Mouse (Mus musculus) hindbrain, embryonic 12.5 days (tissue): ENCODE measurements around the gene Pde9a. TPM values are rescaled to one million over a fixed set of nuclear protein-coding genes. Genes with fewer than 3 reads are reported as not detected.

Source experiments
- ATAC-seq: fragments of 200-750 bp; cut with Nextera tagmentation; 2 replicates; pipeline ENCODE4 v1.8.0; 2017; ENCODE audit warnings: moderate TSS enrichment; ENCODE audit not compliant: low FRiP score
- H3K27ac ChIP-seq: fragments of 300-500 bp; sonication (generic); 2 replicates; pipeline ENCODE4 v1.5.1; 2016; ENCODE audit warnings: mild to moderate bottlenecking
- H3K27me3 ChIP-seq: fragments of 300-500 bp; sonication (generic); 2 replicates; pipeline ENCODE4 v1.6.1; 2016; ENCODE audit warnings: mild to moderate bottlenecking
- H3K36me3 ChIP-seq: fragments of 300-500 bp; sonication (generic); 2 replicates; pipeline ENCODE4 v1.6.1; 2016; ENCODE audit warnings: mild to moderate bottlenecking
- H3K4me1 ChIP-seq: fragments of 300-500 bp; sonication (generic); 2 replicates; pipeline ENCODE4 v1.6.1; 2016
- H3K4me2 ChIP-seq: fragments of 300-500 bp; sonication (generic); replicated peaks from 2 replicates; pipeline ENCODE4 v1.6.1; 2016; ENCODE audit warnings: mild to moderate bottlenecking
- H3K4me3 ChIP-seq: fragments of 300-500 bp; sonication (generic); 2 replicates; pipeline ENCODE4 v1.5.1; 2016; ENCODE audit warnings: mild to moderate bottlenecking
- H3K9ac ChIP-seq: fragments of 300-500 bp; sonication (generic); 2 replicates; pipeline ENCODE4 v1.6.1; 2016; ENCODE audit warnings: mild to moderate bottlenecking, moderate library complexity
- H3K9me3 ChIP-seq: fragments of 300-500 bp; sonication (generic); replicated peaks from 2 replicates; pipeline ENCODE4 v1.6.1; 2016; ENCODE audit warnings: mild to moderate bottlenecking
- WGBS: fragments of 180-500 bp; shearing (Covaris S2); methylation state at CpG from one replicate; pipeline ENCODE4 v1.1.7; 2016; 5-methylcytosine and 5-hydroxymethylcytosine counted together
- polyA plus RNA-seq: library from polyadenylated mRNA; unstranded; fragments of >200 nt; fragmentation: Nextera tagmentation; extraction: Ambion mirVana; gene quantifications from 2 replicates; pipeline ENCODE4 v1.2.1, GENCODE M21; 2016

The Pde9a gene
- polyA plus RNA-seq, 1 experiment from 2014 or later: 30.4 TPM

DNA sequence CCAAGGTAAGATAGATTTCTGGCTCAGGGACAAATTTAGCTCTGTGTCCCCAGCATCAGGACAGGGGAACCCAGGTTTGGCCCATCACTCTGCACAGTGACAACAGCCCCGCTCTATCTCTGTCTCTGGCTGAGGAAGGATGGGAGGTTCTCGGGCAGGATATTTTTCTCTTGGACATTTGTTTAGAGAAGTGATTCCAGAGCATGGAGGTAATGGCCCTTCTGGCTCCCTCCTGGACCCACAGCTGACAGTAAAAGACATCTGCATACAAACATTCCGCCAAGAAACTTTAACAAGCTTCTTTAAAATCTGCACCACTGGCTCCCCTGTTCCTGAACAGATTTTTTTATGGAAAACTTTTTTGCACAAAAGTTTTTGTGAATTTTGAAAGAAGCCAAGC is 67.5 kb downstream of the Pde9a start:
- no peak for ATAC-seq
- Histone ChIP-seq H3K4me3 (no peak overlapping the region), H3K36me3 (peaks cover 27% of the 10 kb centered on the region), H3K9me3 (no peaks in the 10 kb centered on the region), H3K27me3 (no peaks in the 10 kb centered on the region), H3K4me1 (peaks cover 19% of the 10 kb centered on the region), H3K27ac (no peak overlapping the region), H3K9ac (no peak overlapping the region), H3K4me2 (no peak overlapping the region)
- WGBS: 81% methylated on average over 3 of the region's 3 CpGs

DNA sequence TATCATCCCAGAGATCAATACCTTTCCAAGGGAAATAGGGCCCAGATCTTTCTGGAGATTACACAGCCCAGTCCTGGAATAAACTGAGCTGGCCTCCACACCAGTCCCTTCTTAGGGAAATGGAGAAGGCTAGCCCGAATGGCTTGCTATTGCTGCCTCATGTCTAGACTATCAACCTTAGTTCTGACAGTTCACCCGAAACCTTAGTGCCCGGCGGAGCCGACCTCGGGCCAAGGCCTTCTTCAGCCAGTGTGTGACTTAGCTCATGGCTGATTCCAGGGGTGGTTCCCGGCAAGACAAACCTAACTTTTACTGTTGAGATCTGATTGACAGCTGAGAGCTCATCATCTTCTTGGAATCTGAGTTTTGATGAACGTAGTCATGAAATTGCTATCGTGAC is 68.0 kb downstream of the Pde9a start:
- Histone ChIP-seq H3K36me3 (peaks cover 28% of the 10 kb centered on the region), H3K4me3 (no peak overlapping the region)
- WGBS: 92% methylated on average over 9 of the region's 9 CpGs

DNA sequence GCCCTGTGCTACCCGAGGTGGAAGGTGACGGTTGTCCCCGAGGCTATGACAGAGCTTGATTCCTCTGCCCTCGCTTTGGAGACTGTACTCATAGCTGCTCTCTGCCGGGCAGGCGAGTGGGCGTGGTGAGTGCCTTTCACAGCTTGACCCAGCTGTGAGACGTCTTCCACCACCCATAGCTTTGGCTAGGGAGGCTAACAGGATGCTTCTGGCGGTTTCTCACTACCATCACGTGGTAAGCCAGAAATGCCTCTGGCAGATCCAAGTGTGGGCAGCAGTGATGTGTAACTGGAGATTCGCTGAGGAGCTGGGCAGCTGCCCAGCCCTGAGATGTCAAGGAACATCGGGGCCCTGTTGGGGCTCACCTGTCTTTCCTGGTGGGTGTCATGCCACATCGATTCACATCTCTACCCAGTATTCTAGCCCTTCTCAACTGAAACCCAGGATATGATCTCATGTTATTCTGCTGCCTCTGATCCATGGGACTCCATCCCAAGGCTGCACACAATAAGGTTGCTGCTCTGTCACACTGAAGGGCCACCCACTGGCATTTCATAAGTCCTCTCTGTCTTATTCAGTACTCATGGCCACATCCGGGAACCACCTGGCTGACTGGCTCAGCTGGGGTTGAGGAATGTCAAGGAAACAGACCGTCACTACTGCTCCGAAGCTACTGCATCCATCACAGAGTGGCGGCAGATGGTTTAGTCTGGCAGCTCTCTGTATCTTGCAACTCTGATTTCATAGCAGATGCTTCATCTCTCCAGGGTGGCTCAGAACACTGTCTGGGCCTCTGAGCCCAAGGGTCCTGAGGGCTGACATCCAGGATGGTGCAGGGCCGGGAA is 70.9 kb downstream of the Pde9a start:
- H3K4me1 ChIP-seq: peaks cover 2% of the 10 kb centered on the region; the same call in 1 of the 2 replicates
- no peaks in the 10 kb centered on the region for H3K9me3 ChIP-seq
- no peak overlapping the region for H3K27ac ChIP-seq
- peaks cover 45% of the 10 kb centered on the region for H3K36me3 ChIP-seq
- WGBS: 67% methylated on average over 18 of the region's 18 CpGs
- H3K9ac ChIP-seq: no peak overlapping the region
- H3K27me3 ChIP-seq: no peaks in the 10 kb centered on the region
- H3K4me2 ChIP-seq: no peak overlapping the region
- H3K4me3 ChIP-seq: no peak overlapping the region
- no peak for ATAC-seq

More for the DNA sequence above, 68.0 kb downstream of the Pde9a start:
- Histone ChIP-seq H3K27me3 (no peaks in the 10 kb centered on the region), H3K27ac (no peak overlapping the region), H3K9ac (no peak overlapping the region), H3K9me3 (no peaks in the 10 kb centered on the region), H3K4me2 (no peak overlapping the region), H3K4me1 (peaks cover 19% of the 10 kb centered on the region)
- ATAC-seq: no peak

DNA sequence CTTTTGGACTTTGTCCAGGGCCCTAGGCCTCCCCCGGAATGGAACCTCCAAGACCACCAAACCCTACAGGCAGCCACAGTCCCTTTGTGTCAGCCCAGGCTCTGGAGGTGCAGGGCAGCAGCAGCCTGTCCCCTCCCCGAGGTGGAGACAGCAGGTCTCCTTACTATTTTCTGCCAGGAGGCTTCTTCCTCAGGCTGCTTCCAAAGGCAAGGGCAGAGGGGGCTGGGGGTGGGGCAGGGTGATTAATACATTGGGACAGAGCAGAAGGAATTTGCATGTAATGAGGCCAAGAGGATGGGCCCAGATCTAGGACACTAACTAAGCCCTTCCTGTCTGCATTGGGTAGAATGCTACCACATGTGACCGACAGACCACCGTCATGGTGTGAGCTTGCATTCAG is 74.4 kb downstream of the Pde9a start:
- no peak overlapping the region for H3K4me3 ChIP-seq
- H3K9ac ChIP-seq: no peak overlapping the region
- H3K4me1 ChIP-seq: peaks cover 2% of the 10 kb centered on the region; the same call in 1 of the 2 replicates
- H3K4me2 ChIP-seq: no peak overlapping the region
- peaks cover 63% of the 10 kb centered on the region for H3K36me3 ChIP-seq
- no peak overlapping the region for H3K27ac ChIP-seq
- no peaks in the 10 kb centered on the region for H3K9me3 ChIP-seq
- WGBS: 74% methylated on average over 4 of the region's 4 CpGs
- ATAC-seq: no peak
- H3K27me3 ChIP-seq: no peaks in the 10 kb centered on the region

DNA sequence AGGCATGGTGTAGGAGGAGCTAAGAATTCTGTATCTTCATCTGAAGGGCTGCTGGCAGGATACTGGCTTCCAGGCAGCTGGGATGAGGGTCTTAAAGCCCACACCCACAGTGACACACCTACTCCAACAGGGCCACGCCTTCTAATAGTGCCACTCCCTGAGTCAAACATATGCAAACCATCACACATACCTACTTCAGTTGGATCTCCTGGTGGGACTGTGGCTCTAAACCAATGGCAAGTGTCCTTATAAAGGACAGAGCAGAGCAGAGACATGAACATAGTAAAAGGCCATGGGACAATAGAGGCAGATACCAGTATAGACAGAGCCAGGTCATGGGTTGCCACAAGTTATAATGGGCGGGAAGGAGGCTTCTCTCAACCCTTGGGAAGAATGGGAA is 76.5 kb downstream of the Pde9a start:
- H3K9ac ChIP-seq: no peak overlapping the region
- no peaks in the 10 kb centered on the region for H3K27me3 ChIP-seq
- no peak for ATAC-seq
- 78% methylated on average over 2 of the region's 2 CpGs for WGBS
- no peaks in the 10 kb centered on the region for H3K9me3 ChIP-seq
- H3K4me3 ChIP-seq: no peak overlapping the region
- no peak overlapping the region for H3K4me2 ChIP-seq
- H3K4me1 ChIP-seq: peaks cover 2% of the 10 kb centered on the region; the same call in 1 of the 2 replicates
- peaks cover 67% of the 10 kb centered on the region for H3K36me3 ChIP-seq
- H3K27ac ChIP-seq: no peak overlapping the region

DNA sequence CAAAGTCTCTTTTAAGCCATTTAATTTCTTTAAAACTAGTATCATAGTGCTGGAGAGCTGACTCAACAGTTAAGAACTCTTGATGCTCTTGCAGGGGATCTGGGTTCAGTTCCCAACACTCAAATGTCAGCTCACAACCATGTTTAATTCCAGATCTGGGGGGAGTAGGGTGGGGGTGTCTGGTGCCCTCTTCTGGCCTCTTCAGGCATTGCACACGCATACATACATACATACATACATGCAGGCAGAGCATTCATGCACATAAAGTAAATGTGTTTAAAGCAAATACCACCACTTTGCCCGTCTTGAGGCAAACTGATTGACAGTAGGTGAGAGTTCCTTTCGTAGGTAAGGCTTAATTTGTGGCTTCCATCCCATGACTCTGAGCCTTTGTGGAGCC is 80.8 kb downstream of the Pde9a start:
- peaks cover 12% of the 10 kb centered on the region for H3K4me1 ChIP-seq
- H3K27me3 ChIP-seq: no peaks in the 10 kb centered on the region
- no peak overlapping the region for H3K9ac ChIP-seq
- no peak overlapping the region for H3K27ac ChIP-seq
- no peak for ATAC-seq
- H3K4me3 ChIP-seq: no peak overlapping the region
- no peak overlapping the region for H3K4me2 ChIP-seq
- WGBS: 90% methylated on average over 3 of the region's 3 CpGs
- H3K36me3 ChIP-seq: peaks cover 71% of the 10 kb centered on the region
- no peaks in the 10 kb centered on the region for H3K9me3 ChIP-seq

DNA sequence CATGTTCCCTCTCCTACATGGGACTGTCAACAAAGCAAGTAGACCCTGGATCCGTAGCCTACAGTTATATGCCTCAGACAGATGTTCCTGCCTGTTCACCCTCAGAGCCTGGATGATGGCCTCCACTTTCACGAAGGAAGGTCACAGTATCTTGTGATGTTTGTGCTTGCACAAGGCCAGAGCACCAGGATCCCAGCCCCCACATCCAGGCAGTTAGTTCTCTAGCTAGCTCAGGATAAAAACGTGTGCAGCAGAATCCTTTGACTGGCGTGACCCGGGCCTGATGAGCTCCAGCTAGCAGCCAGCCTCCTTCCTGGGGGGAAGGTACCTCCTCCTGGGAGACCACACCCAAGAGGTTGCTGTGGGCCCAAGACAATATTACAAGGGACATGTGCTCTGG is 82.5 kb downstream of the Pde9a start:
- H3K4me2 ChIP-seq: no peak overlapping the region
- H3K27ac ChIP-seq: no peak overlapping the region
- WGBS: 81% methylated on average over 5 of the region's 5 CpGs
- H3K36me3 ChIP-seq: peaks cover 66% of the 10 kb centered on the region
- H3K27me3 ChIP-seq: no peaks in the 10 kb centered on the region
- no peaks in the 10 kb centered on the region for H3K9me3 ChIP-seq
- ATAC-seq: no peak
- no peak overlapping the region for H3K4me3 ChIP-seq
- no peak overlapping the region for H3K9ac ChIP-seq
- peaks cover 12% of the 10 kb centered on the region for H3K4me1 ChIP-seq

DNA sequence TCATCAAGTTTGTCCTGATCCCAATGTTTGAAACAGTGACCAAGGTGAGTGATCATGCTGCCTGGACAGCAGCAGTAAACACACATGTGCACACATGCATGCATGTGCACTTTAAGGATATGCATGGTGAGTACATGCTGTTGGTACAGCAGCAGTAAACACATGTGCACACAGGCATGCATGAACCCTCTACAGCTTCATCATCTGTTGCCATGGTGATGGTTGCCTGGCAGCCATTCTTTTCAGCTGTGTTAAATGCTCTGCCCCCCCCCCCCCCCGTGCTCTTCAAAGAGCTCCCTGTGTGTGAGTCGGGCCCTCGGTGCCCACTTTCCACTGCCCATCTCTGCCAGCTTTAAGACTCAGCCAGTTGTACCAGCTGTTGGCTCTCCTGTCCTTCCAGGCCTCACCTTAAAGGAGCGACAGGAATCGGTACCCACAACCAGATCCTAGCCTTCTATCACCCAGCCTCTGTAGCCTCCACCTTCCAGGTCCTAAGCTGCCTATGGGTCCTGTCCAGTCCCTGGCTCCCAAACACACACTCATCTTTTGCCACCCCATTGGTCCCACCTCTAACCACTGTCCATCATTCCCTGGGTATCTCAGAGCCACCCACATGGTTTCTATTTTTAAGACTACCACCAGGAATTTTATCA is 84.9 kb downstream of the Pde9a start:
- peak; percentile 52; the same call in 1 of the 2 replicates for ATAC-seq
- H3K4me2 ChIP-seq: no peak overlapping the region
- no peak overlapping the region for H3K27ac ChIP-seq
- peaks cover 76% of the 10 kb centered on the region for H3K36me3 ChIP-seq
- no peaks in the 10 kb centered on the region for H3K9me3 ChIP-seq
- no peak overlapping the region for H3K4me3 ChIP-seq
- no peak overlapping the region for H3K9ac ChIP-seq
- no peaks in the 10 kb centered on the region for H3K27me3 ChIP-seq
- H3K4me1 ChIP-seq: peaks cover 14% of the 10 kb centered on the region
- WGBS: 42% methylated on average over 5 of the region's 5 CpGs

DNA sequence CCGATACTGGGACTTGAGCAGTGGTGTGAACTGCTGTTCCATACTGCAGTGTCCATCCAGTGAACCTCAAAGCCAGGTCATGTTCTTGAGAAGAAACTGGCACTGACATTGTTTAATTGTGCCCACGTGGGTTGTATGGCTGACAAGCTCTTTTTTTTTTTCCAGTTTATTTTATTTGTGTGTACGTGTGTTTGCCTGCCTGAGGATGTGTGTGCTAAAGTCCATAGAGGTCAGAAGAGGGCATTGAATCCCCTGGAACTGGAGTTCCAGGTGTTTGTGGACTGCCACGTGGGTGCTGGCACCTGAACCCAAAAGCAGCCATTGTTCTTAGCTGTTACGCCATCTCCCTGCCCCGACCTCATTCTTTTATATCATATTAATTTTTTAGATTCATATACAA is 88.4 kb downstream of the Pde9a start:
- WGBS: 77% methylated on average over 6 of the region's 6 CpGs

DNA sequence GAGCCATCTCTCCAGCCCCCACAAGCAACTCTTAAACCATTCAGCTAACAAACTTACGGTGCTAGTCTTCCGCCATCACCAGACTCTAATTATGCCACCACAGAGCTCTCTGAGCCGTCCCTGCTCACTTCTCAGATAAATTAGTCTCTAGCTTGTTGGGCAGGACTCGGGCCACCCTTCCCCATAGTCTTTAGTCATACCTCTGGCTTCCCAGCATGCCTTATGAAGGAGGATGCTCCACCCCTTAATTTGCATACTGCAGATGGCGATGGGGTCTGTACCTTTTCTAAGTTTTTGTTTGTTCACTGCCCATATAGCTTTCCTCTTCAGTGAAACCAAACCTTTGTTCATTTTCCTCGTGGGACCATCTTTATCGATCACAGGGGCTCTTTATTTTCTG is 92.6 kb downstream of the Pde9a start:
- no peak for ATAC-seq
- 82% methylated on average over 7 of the region's 7 CpGs for WGBS

More for the DNA sequence above, 88.4 kb downstream of the Pde9a start:
- Histone ChIP-seq H3K9ac (no peak overlapping the region), H3K27ac (no peak overlapping the region), H3K9me3 (no peaks in the 10 kb centered on the region), H3K4me3 (no peak overlapping the region), H3K4me1 (peaks cover 14% of the 10 kb centered on the region), H3K27me3 (no peaks in the 10 kb centered on the region), H3K36me3 (peaks cover 55% of the 10 kb centered on the region), H3K4me2 (no peak overlapping the region)
- no peak for ATAC-seq

DNA sequence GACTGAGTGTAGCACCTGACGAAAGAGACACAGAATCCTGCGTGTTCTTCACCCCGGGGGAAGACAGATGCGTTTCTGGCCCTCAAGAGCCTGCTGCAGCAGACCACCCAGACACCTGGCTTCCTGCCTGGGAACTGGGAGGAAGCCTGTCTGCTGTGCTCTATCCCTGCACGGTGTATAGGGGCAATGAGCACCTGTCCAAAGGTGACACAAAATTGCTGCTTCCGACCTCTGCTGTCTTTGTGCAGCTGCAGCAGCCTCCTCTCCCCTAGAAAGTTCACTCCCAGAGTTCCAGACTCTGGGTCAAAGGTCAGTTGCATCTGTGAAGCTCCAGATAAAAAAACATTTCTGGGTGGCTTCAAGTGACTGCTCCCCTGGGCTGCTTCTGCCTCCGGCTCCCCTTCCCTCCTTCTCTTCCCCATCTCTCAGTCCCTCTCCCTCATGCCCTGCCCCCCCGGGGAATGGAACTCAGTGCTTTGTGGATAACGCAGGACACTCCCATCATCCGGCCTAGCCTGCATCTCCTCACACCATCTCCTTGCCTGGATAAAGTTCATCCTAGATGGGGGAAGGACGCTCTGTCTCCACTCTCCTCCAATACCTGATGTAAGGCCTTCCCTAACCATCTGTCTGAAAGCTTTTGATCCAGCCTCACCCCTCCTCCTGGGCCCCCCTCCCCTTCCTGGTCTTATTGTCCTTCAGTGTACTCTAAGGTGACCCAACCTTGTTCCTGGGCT is 93.3 kb downstream of the Pde9a start:
- ATAC-seq: no peak
- WGBS: 59% methylated on average over 11 of the region's 11 CpGs
- no peak overlapping the region for H3K9ac ChIP-seq

More for the DNA sequence above, 92.6 kb downstream of the Pde9a start:
- Histone ChIP-seq H3K4me3 (no peak overlapping the region), H3K4me1 (0 out of 2 replicates have a peak, but pooled peaks cover 2% of the 10 kb centered on the region), H3K4me2 (no peak overlapping the region), H3K9me3 (no peaks in the 10 kb centered on the region), H3K27me3 (no peaks in the 10 kb centered on the region), H3K36me3 (peaks cover 29% of the 10 kb centered on the region), H3K9ac (no peak overlapping the region), H3K27ac (no peak overlapping the region)

DNA sequence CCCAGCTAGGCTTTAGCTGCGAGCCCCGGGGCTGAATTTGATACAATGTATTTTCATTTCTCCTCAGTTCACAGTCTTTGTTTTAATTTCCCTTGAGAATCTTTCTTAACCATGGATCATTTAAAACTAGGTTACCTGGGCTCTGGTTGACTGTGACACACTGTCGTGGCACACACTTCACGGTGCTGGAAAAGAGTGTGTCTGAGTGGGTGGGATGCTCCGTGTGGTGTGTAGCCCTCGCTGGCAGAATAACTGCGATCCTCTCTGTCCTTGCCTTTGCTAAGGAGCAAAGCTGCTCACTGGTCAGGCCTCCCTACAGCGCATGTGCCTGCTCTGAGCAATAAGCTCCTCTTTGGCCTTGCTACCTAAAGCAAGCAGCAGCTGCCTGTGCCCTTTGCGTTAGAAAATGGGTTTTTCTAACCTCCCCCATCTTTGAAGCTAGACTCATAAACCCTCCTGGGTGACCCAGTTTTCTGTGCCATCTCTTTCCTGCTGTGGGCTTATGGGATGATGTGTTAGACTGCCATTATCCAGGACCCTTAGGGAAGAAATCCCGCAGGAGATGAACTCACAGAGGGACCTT is 100.7 kb downstream of the Pde9a start:
- no peaks in the 10 kb centered on the region for H3K9me3 ChIP-seq
- peaks cover 9% of the 10 kb centered on the region; the same call in 1 of the 2 replicates for H3K4me1 ChIP-seq
- H3K9ac ChIP-seq: no peak overlapping the region
- H3K27me3 ChIP-seq: no peaks in the 10 kb centered on the region
- 73% methylated on average over 10 of the region's 10 CpGs for WGBS
- no peak for ATAC-seq
- H3K36me3 ChIP-seq: no peaks in the 10 kb centered on the region
- no peak overlapping the region for H3K4me2 ChIP-seq
- H3K27ac ChIP-seq: peak overlapping the region; percentile 23; the same call in 1 of the 2 replicates
- no peak overlapping the region for H3K4me3 ChIP-seq

More for the DNA sequence above, 93.3 kb downstream of the Pde9a start:
- peaks cover 24% of the 10 kb centered on the region for H3K36me3 ChIP-seq
- H3K27me3 ChIP-seq: no peaks in the 10 kb centered on the region
- H3K4me3 ChIP-seq: no peak overlapping the region
- no peak overlapping the region for H3K27ac ChIP-seq
- H3K4me1 ChIP-seq: no peaks in the 10 kb centered on the region
- H3K4me2 ChIP-seq: no peak overlapping the region
- H3K9me3 ChIP-seq: no peaks in the 10 kb centered on the region
